Mouse (Mus musculus): ENCODE results near the gene Pias4. TPM values are rescaled to one million over a fixed set of nuclear protein-coding genes. Genes with fewer than 3 reads are reported as not detected.
"Not testable (repeated sequence)": the region's sequence is repeated elsewhere in the genome, so short reads cannot be mapped to it uniquely, and the experiment has no call there.

Pias4 gene
- polyA plus RNA-seq, 1 experiment, result 43.2 TPM

GRCm38 (mm10) chr10:81176466-81177271 is 8.9 kb upstream of the Pias4 start, which contains the start of gene Eef2:
Gene Eef2 (plus strand): TSS chr10:81176631.
- H3K79me2 ChIP-seq (ENCODE audit: control insufficient read depth, insufficient read depth), result peaks cover 39% of the 10 kb centered on the region
- TF ChIP-seq MYOD1 (IDR thresholded peaks at IDR 0.05; ENCODE audit: control insufficient read depth in 1 of 3, insufficient read length in 2 of 3, low read depth in 2 of 3) (peak in 1 of 3 experiments; percentile 59), SRF (IDR thresholded peaks at IDR 0.05; ENCODE audit: control insufficient read depth, insufficient read length, low read depth) (peak; percentile 64), POLR2AphosphoS2 (IDR thresholded peaks at IDR 0.05; ENCODE audit: insufficient read length, low read depth) (peak; percentile 98), E2F4 (IDR thresholded peaks at IDR 0.05; ENCODE audit: insufficient read depth) (no peak), TCF3 (IDR thresholded peaks at IDR 0.05; ENCODE audit: insufficient read length, low read depth) (no peak), MYOG (IDR thresholded peaks at IDR 0.05; ENCODE audit: control insufficient read depth in 1 of 3, insufficient read depth in 1 of 3, insufficient read length in 2 of 3, low read depth in 2 of 3) (peak in 2 of 3 experiments; percentile 1 to 39), MAX (IDR thresholded peaks at IDR 0.05; ENCODE audit: low read depth) (no peak), POLR2A (IDR thresholded peaks at IDR 0.05; ENCODE audit: insufficient read length, low read depth) (peak; percentile 97), CEBPB (IDR thresholded peaks at IDR 0.05; ENCODE audit: insufficient read depth, poor library complexity, severe bottlenecking) (no peak), REST (IDR thresholded peaks at IDR 0.05; ENCODE audit: insufficient read depth, insufficient read length) (peak; percentile 35), TCF12 (IDR thresholded peaks at IDR 0.05; ENCODE audit: insufficient read depth, poor library complexity, severe bottlenecking) (no peak), USF1 (IDR thresholded peaks at IDR 0.05; ENCODE audit: low read depth) (peak; percentile 97)

DNA sequence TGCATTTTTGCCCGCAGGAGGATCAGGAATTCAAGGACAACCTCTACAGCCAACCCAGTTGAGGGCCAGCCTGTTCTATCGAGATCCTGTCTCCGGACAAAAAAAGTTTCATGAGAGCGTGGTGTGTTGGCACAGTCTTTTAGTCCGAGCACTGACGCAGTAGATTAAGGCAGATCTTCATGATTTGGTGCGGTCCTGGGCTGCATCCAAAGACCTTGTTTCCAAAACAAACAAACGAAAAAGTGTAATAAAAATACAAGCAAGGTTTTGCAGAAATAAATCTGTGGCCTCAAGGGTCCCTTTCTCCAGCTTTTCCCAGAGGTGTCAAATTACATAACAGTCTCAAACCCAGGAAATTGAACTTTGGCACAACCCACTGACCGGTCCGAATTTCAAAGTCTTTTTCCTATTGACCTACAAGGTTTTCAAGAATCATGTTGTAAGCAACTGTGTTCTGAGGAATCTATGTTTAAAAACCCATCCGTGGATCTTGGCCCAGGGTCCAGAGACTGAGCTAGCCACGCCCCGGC is 8.3 kb upstream of the Pias4 start:
- Histone ChIP-seq H3ac (ENCODE audit: control insufficient read depth, insufficient read length) (peak overlapping the region; percentile 76), H3K4me2 (ENCODE audit: low read depth) (peak overlapping the region; percentile 99), H3K4me3 (peak overlapping the region; percentile 99), H3K27me3 (ENCODE audit: control insufficient read depth, insufficient read depth, insufficient read length) (no peaks in the 10 kb centered on the region), H3K36me3 (ENCODE audit: control insufficient read depth, insufficient read depth) (peaks cover 36% of the 10 kb centered on the region), H3K79me2 (ENCODE audit: control insufficient read depth, insufficient read depth) (peaks cover 39% of the 10 kb centered on the region)
- TF ChIP-seq CEBPB (IDR thresholded peaks at IDR 0.05; ENCODE audit: insufficient read depth, poor library complexity, severe bottlenecking) (no peak), TCF3 (IDR thresholded peaks at IDR 0.05; ENCODE audit: insufficient read length, low read depth) (no peak), SRF (IDR thresholded peaks at IDR 0.05; ENCODE audit: control insufficient read depth, insufficient read length, low read depth) (no peak), MYOG (IDR thresholded peaks at IDR 0.05; ENCODE audit: control insufficient read depth in 1 of 3, insufficient read depth in 1 of 3, insufficient read length in 2 of 3, low read depth in 2 of 3) (no peak), REST (IDR thresholded peaks at IDR 0.05; ENCODE audit: insufficient read depth, insufficient read length) (no peak), MAX (IDR thresholded peaks at IDR 0.05; ENCODE audit: low read depth) (no peak), POLR2AphosphoS2 (IDR thresholded peaks at IDR 0.05; ENCODE audit: insufficient read length, low read depth) (no peak), TCF12 (IDR thresholded peaks at IDR 0.05; ENCODE audit: insufficient read depth, poor library complexity, severe bottlenecking) (no peak)

More at GRCm38 (mm10) chr10:81176466-81177271, 8.9 kb upstream of the Pias4 start, which contains the start of gene Eef2:
- Histone ChIP-seq H3K4me2 (ENCODE audit: low read depth) (peak within 1 kb of the TSS; percentile 99), H3K36me3 (ENCODE audit: control insufficient read depth, insufficient read depth) (peaks cover 42% of the 10 kb centered on the region), H3ac (ENCODE audit: control insufficient read depth, insufficient read length) (peak within 1 kb of the TSS; percentile 76), H3K4me3 (peak within 1 kb of the TSS; percentile 99), H3K27me3 (ENCODE audit: control insufficient read depth, insufficient read depth, insufficient read length) (no peaks in the 10 kb centered on the region)

- not testable (repeated sequence) for H3ac ChIP-seq (ENCODE audit: control insufficient read depth, insufficient read length); H3K27me3 ChIP-seq (ENCODE audit: control insufficient read depth, insufficient read depth, insufficient read length)
- peaks cover 30% of the 10 kb centered on the region for H3K36me3 ChIP-seq (ENCODE audit: control insufficient read depth, insufficient read depth)
- TF ChIP-seq MYOG (IDR thresholded peaks at IDR 0.05; ENCODE audit: control insufficient read depth in 1 of 3, insufficient read depth in 1 of 3, insufficient read length in 2 of 3, low read depth in 2 of 3), result peak in 1 of 3 experiments; percentile 35
- H3K4me2 ChIP-seq (ENCODE audit: low read depth), result peak overlapping the region; percentile 99
- H3K79me2 ChIP-seq (ENCODE audit: control insufficient read depth, insufficient read depth), result peaks cover 38% of the 10 kb centered on the region
- peak overlapping the region; percentile 99 for H3K4me3 ChIP-seq
These were observed 7.6 kb upstream of the Pias4 start for GRCm38 (mm10) chr10:81175345-81175701.

- Histone ChIP-seq H3ac (ENCODE audit: control insufficient read depth, insufficient read length) (no peak overlapping the region), H3K79me2 (ENCODE audit: control insufficient read depth, insufficient read depth) (peaks cover 33% of the 10 kb centered on the region), H3K4me2 (ENCODE audit: low read depth) (peak overlapping the region; percentile 99), H3K27me3 (ENCODE audit: control insufficient read depth, insufficient read depth, insufficient read length) (no peaks in the 10 kb centered on the region), H3K4me3 (peak overlapping the region; percentile 99), H3K36me3 (ENCODE audit: control insufficient read depth, insufficient read depth) (peaks cover 25% of the 10 kb centered on the region)
- TF ChIP-seq TCF3 (IDR thresholded peaks at IDR 0.05; ENCODE audit: insufficient read length, low read depth) (no peak), POLR2AphosphoS2 (IDR thresholded peaks at IDR 0.05; ENCODE audit: insufficient read length, low read depth) (peak; percentile 75), MYOG (IDR thresholded peaks at IDR 0.05; ENCODE audit: control insufficient read depth in 1 of 3, insufficient read depth in 1 of 3, insufficient read length in 2 of 3, low read depth in 2 of 3) (peak in 1 of 3 experiments; percentile 32), POLR2A (IDR thresholded peaks at IDR 0.05; ENCODE audit: insufficient read length, low read depth) (peak; percentile 42), MYOD1 (IDR thresholded peaks at IDR 0.05; ENCODE audit: control insufficient read depth in 1 of 3, insufficient read length in 2 of 3, low read depth in 2 of 3) (peak in 1 of 3 experiments; percentile 39)
These were observed 7.1 kb upstream of the Pias4 start for GRCm38 (mm10) chr10:81174617-81175344.

Data from myocyte (in vitro differentiated cells).